20 mouse cellular contexts compared by ENCODE assay signal in genomic region chr14:47242753-47243152, GRCm38 (mm10). TPM values are rescaled to one million over a fixed set of nuclear protein-coding genes. Genes with fewer than 3 reads are reported as not detected.
DNase-seq lines count a peak whose midpoint lies in the region; ATAC-seq lines count a peak whose summit lies in the region.
"Had no signal": no experiment of that assay in that cellular context is flagged by ENCODE, and none has a peak within 500 bp of the region (broad histone marks: within the 10 kb centered on the region; RNA-seq: fewer than 3 reads in every experiment).

No protein-coding gene starts in this region.

- H3K36me3 ChIP-seq in liver, embryonic 13.5 days: peaks cover 75% of the 10 kb centered on the region
- H3K36me3 ChIP-seq in liver, embryonic 11.5 days (ENCODE audit: control insufficient read depth, insufficient read depth, low read length): peaks cover 30% of the 10 kb centered on the region

- WGBS in liver, embryonic 13.5 days (ENCODE audit: insufficient replicate concordance): 81% methylated on average over 4 of the region's 4 CpGs
- 72% methylated on average over 4 of the region's 4 CpGs for WGBS in liver, embryonic 11.5 days

- H3K27ac ChIP-seq in liver, embryonic 13.5 days: peak overlapping the region; percentile 69
- H3K27ac ChIP-seq in liver, embryonic 11.5 days (ENCODE audit: low read depth, low read length): no peak overlapping the region
- H3K27ac ChIP-seq: forebrain, embryonic 12.5 days; hindbrain, embryonic 15.5 days; neural tube, embryonic 12.5 days; stomach, embryonic 15.5 days had no signal

- no peak for ATAC-seq in liver, embryonic 13.5 days (ENCODE audit: low read depth)
- ATAC-seq in liver, embryonic 11.5 days (replicated peaks; ENCODE audit: low FRiP score): no peak
- ATAC-seq: intestine, postnatal 0 days had no signal

- H3K4me1 ChIP-seq in liver, embryonic 13.5 days (replicated peaks): peaks cover 41% of the 10 kb centered on the region
- peaks cover 10% of the 10 kb centered on the region for H3K4me1 ChIP-seq in liver, embryonic 11.5 days (replicated peaks; ENCODE audit: control insufficient read depth, insufficient read depth, low read length)
- H3K4me1 ChIP-seq: forebrain, embryonic 12.5 days; hindbrain, embryonic 15.5 days; neural tube, embryonic 12.5 days; stomach, embryonic 15.5 days had no signal

- H3K27me3 ChIP-seq in liver, embryonic 13.5 days: no peaks in the 10 kb centered on the region
- no peaks in the 10 kb centered on the region for H3K27me3 ChIP-seq in liver, embryonic 11.5 days (replicated peaks; ENCODE audit: control insufficient read depth, insufficient read depth, low read length)
- H3K27me3 ChIP-seq: forebrain, embryonic 12.5 days; heart, embryonic 12.5 days; hindbrain, embryonic 15.5 days; megakaryocyte, embryonic 14.5 days; neural tube, embryonic 12.5 days; stomach, embryonic 15.5 days had no signal

- H3K4me3 ChIP-seq in liver, embryonic 13.5 days (replicated peaks): no peak overlapping the region
- H3K4me3 ChIP-seq in liver, embryonic 11.5 days (ENCODE audit: low read depth, low read length): no peak overlapping the region
- H3K4me3 ChIP-seq: forebrain, embryonic 12.5 days; heart, embryonic 12.5 days; hindbrain, embryonic 15.5 days; megakaryocyte, embryonic 14.5 days; neural tube, embryonic 12.5 days; stomach, embryonic 15.5 days had no signal

- no peak overlapping the region for H3K4me2 ChIP-seq in liver, embryonic 13.5 days
- no peak overlapping the region for H3K4me2 ChIP-seq in liver, embryonic 11.5 days
- H3K4me2 ChIP-seq: forebrain, embryonic 12.5 days; heart, embryonic 12.5 days; hindbrain, embryonic 15.5 days; neural tube, embryonic 12.5 days; stomach, embryonic 15.5 days had no signal

- no peak overlapping the region for H3K9ac ChIP-seq in liver, embryonic 13.5 days
- H3K9ac ChIP-seq in liver, embryonic 11.5 days (ENCODE audit: low read depth, low read length): no peak overlapping the region
- H3K9ac ChIP-seq: forebrain, embryonic 12.5 days; heart, embryonic 12.5 days; hindbrain, embryonic 15.5 days; neural tube, embryonic 12.5 days; stomach, embryonic 15.5 days had no signal

- peak; percentile 14 for DNase-seq in adrenal gland, postnatal 14 days
- DNase-seq in adrenal gland, postnatal 4 days (ENCODE audit: low spot score in 2 of 2): no peak
- no peak for DNase-seq in liver, embryonic 13.5 days
- DNase-seq in liver, embryonic 11.5 days (ENCODE audit: low spot score): no peak
- DNase-seq in forelimb bud, embryonic 11.5 days (ENCODE audit: low read depth, low spot score): peak; percentile 50
- peak; percentile 31 for DNase-seq in lung, postnatal 36 days
- DNase-seq in testis, postnatal 14 days (ENCODE audit: low spot score): no peak
- no peak for DNase-seq in heart, adult 8-10 months (ENCODE audit: low spot score)
- DNase-seq: B cell, adult 2 months; cerebellum, adult 9-11 months; kidney, postnatal 4 days; right cerebral cortex, postnatal 14 days; thymus, postnatal 25 days had no signal

- H3K9me3 ChIP-seq in liver, embryonic 13.5 days (replicated peaks): no peaks in the 10 kb centered on the region
- H3K9me3 ChIP-seq in liver, embryonic 11.5 days (ENCODE audit: control insufficient read depth, low read length): no peaks in the 10 kb centered on the region
- H3K9me3 ChIP-seq: forebrain, embryonic 12.5 days; heart, embryonic 12.5 days; hindbrain, embryonic 15.5 days; megakaryocyte, embryonic 14.5 days; neural tube, embryonic 12.5 days; stomach, embryonic 15.5 days had no signal

RNA-seq across cellular contexts. Expression of gene Wdhd1, which starts 33.9 kb away (rescaled TPM):
- total RNA-seq in adrenal gland, postnatal 14 days (2021): 7.1 and 9.8 TPM in 2 replicates
- 10 to 100 TPM; 14.9 to 15.7 TPM for total RNA-seq in adrenal gland, postnatal 4 days (2021)
- polyA plus RNA-seq in liver, embryonic 13.5 days (2015; fragmentation: Nextera tagmentation; extraction: Ambion mirVana): 38.9 and 45.9 TPM in 2 replicates
- 65.7 and 68.8 TPM in 2 replicates for polyA plus RNA-seq in liver, embryonic 11.5 days (2014; fragmentation: Nextera tagmentation; extraction: Ambion mirVana)
- 1 to 10 TPM in 1 of 4 experiments, under 1 TPM in 3; 0.57 to 1.1 (median 0.78) TPM for total RNA-seq in heart, adult 8-10 months (2022)

RNA-seq across cellular contexts. Expression of gene Socs4, which starts 34.0 kb away (rescaled TPM):
- 22.7 and 24.2 TPM in 2 replicates for total RNA-seq in adrenal gland, postnatal 14 days (2021)
- total RNA-seq in adrenal gland, postnatal 4 days (2021): 10 to 100 TPM; 19.2 to 23.9 TPM
- polyA plus RNA-seq in liver, embryonic 13.5 days (2015; fragmentation: Nextera tagmentation; extraction: Ambion mirVana): 2.3 and 2.7 TPM in 2 replicates
- polyA plus RNA-seq in liver, embryonic 11.5 days (2014; fragmentation: Nextera tagmentation; extraction: Ambion mirVana): 4.6 and 4.8 TPM in 2 replicates
- total RNA-seq in heart, adult 8-10 months (2022): 10 to 100 TPM; 12.7 to 14.2 (median 13.5) TPM

RNA-seq across cellular contexts. Expression of gene Gch1, which starts 53.5 kb away (rescaled TPM):
- total RNA-seq in adrenal gland, postnatal 14 days (2021): 42.0 and 51.3 TPM in 2 replicates
- 10 to 100 TPM; 42.3 to 43.9 TPM for total RNA-seq in adrenal gland, postnatal 4 days (2021)
- polyA plus RNA-seq in liver, embryonic 13.5 days (2015; fragmentation: Nextera tagmentation; extraction: Ambion mirVana): 3.2 and 3.9 TPM in 2 replicates
- 3.4 TPM in 2 replicates for polyA plus RNA-seq in liver, embryonic 11.5 days (2014; fragmentation: Nextera tagmentation; extraction: Ambion mirVana)
- total RNA-seq in heart, adult 8-10 months (2022): 1 to 10 TPM; 5.5 to 6.8 (median 6.4) TPM

RNA-seq across cellular contexts. Expression of gene Mapk1ip1l, which starts 55.3 kb away (rescaled TPM):
- 74.8 and 78.9 TPM in 2 replicates for total RNA-seq in adrenal gland, postnatal 14 days (2021)
- 100 to 1,000 TPM; 106 to 110 TPM for total RNA-seq in adrenal gland, postnatal 4 days (2021)
- 28.7 and 36.8 TPM in 2 replicates for polyA plus RNA-seq in liver, embryonic 13.5 days (2015; fragmentation: Nextera tagmentation; extraction: Ambion mirVana)
- 84.7 and 88.8 TPM in 2 replicates for polyA plus RNA-seq in liver, embryonic 11.5 days (2014; fragmentation: Nextera tagmentation; extraction: Ambion mirVana)
- total RNA-seq in heart, adult 8-10 months (2022): 10 to 100 TPM; 21.8 to 35.6 (median 30.7) TPM

Comparison
In these comparisons a context has a peak if more than half of its experiments do, and no peak if none do; other contexts are left out.
1. DNase-seq: peak in adrenal gland, postnatal 14 days (single experiment), forelimb bud, embryonic 11.5 days (single experiment) and lung, postnatal 36 days (single experiment); none in adrenal gland, postnatal 4 days (0 of 2), liver, embryonic 13.5 days (single experiment), liver, embryonic 11.5 days (single experiment), testis, postnatal 14 days (single experiment) and heart, adult 8-10 months (single experiment).